ENCODE assay signal across 9 mouse cellular contexts in the genomic region with DNA sequence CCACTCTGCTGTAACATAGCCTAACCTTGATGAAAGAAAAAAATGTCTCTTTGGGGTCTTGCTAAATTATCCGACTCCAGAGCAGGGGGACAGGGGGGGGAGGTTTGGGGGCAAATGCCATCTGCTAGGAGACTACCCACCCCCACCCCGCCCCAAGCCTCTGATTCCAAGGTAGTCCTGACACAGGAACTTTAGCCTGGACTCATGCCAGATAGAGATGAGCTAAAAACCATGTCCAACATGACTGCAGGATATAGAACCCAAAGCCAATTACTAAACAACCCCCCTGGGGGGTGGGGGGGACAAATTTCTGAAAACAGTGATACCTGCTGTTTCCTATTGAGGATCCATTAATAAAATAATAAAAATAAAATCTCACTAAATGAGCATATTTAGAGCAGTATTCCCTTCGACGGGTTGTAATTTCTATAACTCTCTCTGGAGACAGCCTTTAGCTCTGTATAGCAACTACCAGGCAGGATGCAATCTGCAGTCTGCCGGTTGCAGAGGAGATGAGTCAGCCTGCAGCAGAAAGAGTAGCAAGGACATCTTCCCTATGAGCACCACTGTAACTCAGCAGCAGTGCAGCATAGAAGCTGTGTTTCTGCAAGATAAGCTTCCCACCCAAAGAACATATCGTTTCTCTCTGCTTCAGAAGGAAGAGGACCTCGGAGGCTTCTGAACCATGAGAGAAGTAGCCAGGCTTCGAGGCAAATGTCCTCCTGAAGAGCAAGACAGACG. TPM values are rescaled to one million over a fixed set of nuclear protein-coding genes. Genes with fewer than 3 reads are reported as not detected.
DNase-seq lines count a peak whose midpoint lies in the region; ATAC-seq and TF ChIP-seq lines count a peak whose summit lies in the region.
"Had no signal": no experiment of that assay in that cellular context is flagged by ENCODE, and none has a peak within 500 bp of the region (broad histone marks: within the 10 kb centered on the region; RNA-seq: fewer than 3 reads in every experiment).

No protein-coding gene starts in this region.

- 54% methylated on average over 9 of the region's 9 CpGs for WGBS in heart, embryonic 10.5 days
- 60% methylated on average over 9 of the region's 9 CpGs for WGBS in neural tube, embryonic 13.5 days
- WGBS in intestine, embryonic 16.5 days, result 72% methylated on average over 9 of the region's 9 CpGs
- WGBS in olfactory bulb, adult 2 months, result 45% methylated on average over 9 of the region's 9 CpGs

- H3K4me2 ChIP-seq in neural tube, embryonic 13.5 days, result no peak overlapping the region
- H3K4me2 ChIP-seq in intestine, embryonic 16.5 days (ENCODE audit: low read depth, low read length), result no peak overlapping the region

- no peak overlapping the region for H3K9ac ChIP-seq in neural tube, embryonic 13.5 days
- no peak overlapping the region for H3K9ac ChIP-seq in intestine, embryonic 16.5 days (ENCODE audit: low read depth, low read length)

- intact Hi-C loops in heart, postnatal 14 days (cut with DNase I), result no loop called here

- no peak overlapping the region for H3K4me3 ChIP-seq in heart, embryonic 10.5 days
- H3K4me3 ChIP-seq in neural tube, embryonic 13.5 days, result no peak overlapping the region
- H3K4me3 ChIP-seq in intestine, embryonic 16.5 days (ENCODE audit: low read length), result no peak overlapping the region
- H3K4me3 ChIP-seq in olfactory bulb, adult 2 months (ENCODE audit: insufficient read depth, low read depth, low read length), result no peak overlapping the region

- peak overlapping the region; percentile 89 for H3K27ac ChIP-seq in heart, embryonic 10.5 days
- peak overlapping the region; percentile 61; the same call in 1 of the 2 replicates for H3K27ac ChIP-seq in neural tube, embryonic 13.5 days (replicated peaks)
- H3K27ac ChIP-seq in intestine, embryonic 16.5 days (ENCODE audit: low read length), result no peak overlapping the region
- peak overlapping the region; percentile 93 for H3K27ac ChIP-seq in olfactory bulb, adult 2 months (ENCODE audit: insufficient read depth, low read depth, low read length)

- no peaks in the 10 kb centered on the region for H3K27me3 ChIP-seq in heart, embryonic 10.5 days (ENCODE audit: insufficient read depth, poor library complexity, severe bottlenecking)
- H3K27me3 ChIP-seq in neural tube, embryonic 13.5 days, result no peaks in the 10 kb centered on the region
- H3K27me3 ChIP-seq in intestine, embryonic 16.5 days (replicated peaks; ENCODE audit: control insufficient read depth, insufficient read depth, low read length), result no peaks in the 10 kb centered on the region

- H3K4me1 ChIP-seq in heart, embryonic 10.5 days, result peaks cover 56% of the 10 kb centered on the region
- peaks cover 28% of the 10 kb centered on the region for H3K4me1 ChIP-seq in neural tube, embryonic 13.5 days (replicated peaks)
- H3K4me1 ChIP-seq in intestine, embryonic 16.5 days (ENCODE audit: control insufficient read depth, insufficient read depth, low read length), result no peaks in the 10 kb centered on the region
- H3K4me1 ChIP-seq in olfactory bulb, adult 2 months (ENCODE audit: control insufficient read depth, insufficient read depth, low read length), result peaks cover 29% of the 10 kb centered on the region

- H3K9me3 ChIP-seq in heart, embryonic 10.5 days, result no peaks in the 10 kb centered on the region
- no peaks in the 10 kb centered on the region for H3K9me3 ChIP-seq in neural tube, embryonic 13.5 days
- H3K9me3 ChIP-seq in intestine, embryonic 16.5 days (ENCODE audit: control insufficient read depth, low read length), result no peaks in the 10 kb centered on the region

- TF ChIP-seq CTCF in olfactory bulb, adult 2 months (IDR thresholded peaks at IDR 0.05; ENCODE audit: insufficient read depth, low read depth, low read length), result no peak

- peak; percentile 32; the same call in 1 of the 2 replicates for ATAC-seq in neural tube, embryonic 13.5 days (ENCODE audit: low read depth)
- peak; percentile 71; the same call in 1 of the 2 replicates for ATAC-seq in intestine, embryonic 16.5 days

- DNase-seq in heart, embryonic 10.5 days (ENCODE audit: low spot score), result no peak
- no peak for DNase-seq in heart, postnatal 14 days
- no peak for DNase-seq in neural tube, embryonic 10.5 days (ENCODE audit: extremely low spot score, low spot score)
- DNase-seq in frontal cortex, postnatal 10 days (ENCODE audit: low spot score in 2 of 2), result no peak
- DNase-seq in yolk sac, embryonic 10.5 days (ENCODE audit: low spot score), result no peak
- DNase-seq: gastrocnemius, postnatal 14 days had no signal

- no peaks in the 10 kb centered on the region for H3K36me3 ChIP-seq in heart, embryonic 10.5 days
- no peaks in the 10 kb centered on the region for H3K36me3 ChIP-seq in neural tube, embryonic 13.5 days
- H3K36me3 ChIP-seq in intestine, embryonic 16.5 days (ENCODE audit: control insufficient read depth, insufficient read depth, low read length), result no peaks in the 10 kb centered on the region

- TF ChIP-seq POLR2A in olfactory bulb, adult 2 months (IDR thresholded peaks at IDR 0.05; ENCODE audit: insufficient read depth, low read depth, low read length), result no peak

RNA-seq across cellular contexts. Expression of a gene that starts 55.1 kb away (rescaled TPM):
- not detected in 2 replicates for polyA plus RNA-seq in heart, embryonic 10.5 days (2016; fragmentation: Nextera tagmentation; extraction: Ambion mirVana)
- total RNA-seq in heart, postnatal 14 days (2021), result not detected
- not detected in 2 replicates for polyA plus RNA-seq in neural tube, embryonic 13.5 days (2015; fragmentation: Nextera tagmentation; extraction: Ambion mirVana)
- not detected in 2 replicates for polyA plus RNA-seq in intestine, embryonic 16.5 days (2015; fragmentation: Nextera tagmentation; extraction: Ambion mirVana)
- not detected in 2 replicates for polyA plus RNA-seq in olfactory bulb, adult 2 months (2012; ENCODE audit: insufficient read depth, insufficient read length, low replicate concordance, missing spikeins)
- total RNA-seq: gastrocnemius, postnatal 14 days had no signal
